Mouse (Mus musculus) gastrocnemius, postnatal 36 days (tissue): ENCODE data around the gene Tti1. TPM values are rescaled to one million over a fixed set of nuclear protein-coding genes. Genes with fewer than 3 reads are reported as not detected.

Experiments
- DNase-seq, 2 experiments: peaks; one replicate each; pipeline ENCODE4 v3.0.0; 2022
- intact Hi-C: fragments of 180-260 bp; cut with DNase I; formaldehyde crosslinking; loops from one replicate; pipeline ENCODE4 v1.15.1; 2025
- total RNA-seq, 2 experiments: library from RNA; stranded (reverse); gene quantifications; 2 replicates each; pipeline ENCODE4 v1.2.3; 2021

Gene Tti1
- total RNA-seq, 2 experiments from 2014 or later: 14.5 to 18.3 TPM

DNA sequence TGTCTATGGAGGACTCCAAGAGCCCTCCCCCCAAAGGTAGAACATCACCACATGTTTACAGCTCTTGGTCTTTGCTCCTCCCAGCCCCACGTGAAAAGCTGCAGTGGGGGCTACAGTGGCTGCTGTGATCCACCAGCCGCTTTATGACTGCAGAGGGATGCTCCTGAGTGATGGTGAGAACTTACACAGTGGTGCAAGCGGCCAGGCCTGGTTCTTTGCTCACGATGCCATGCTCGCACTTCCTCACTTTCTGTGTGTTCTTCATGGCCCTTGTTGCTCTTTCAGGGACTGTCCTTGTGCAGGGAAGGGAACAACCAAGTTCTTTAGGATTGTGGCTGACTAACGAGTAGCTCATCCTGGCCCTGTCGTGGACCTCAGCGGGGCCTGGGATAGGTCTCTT, 15.3 kb upstream of the Tti1 start:
- intact Hi-C loops: no loop called here
- DNase-seq: no peak

DNA sequence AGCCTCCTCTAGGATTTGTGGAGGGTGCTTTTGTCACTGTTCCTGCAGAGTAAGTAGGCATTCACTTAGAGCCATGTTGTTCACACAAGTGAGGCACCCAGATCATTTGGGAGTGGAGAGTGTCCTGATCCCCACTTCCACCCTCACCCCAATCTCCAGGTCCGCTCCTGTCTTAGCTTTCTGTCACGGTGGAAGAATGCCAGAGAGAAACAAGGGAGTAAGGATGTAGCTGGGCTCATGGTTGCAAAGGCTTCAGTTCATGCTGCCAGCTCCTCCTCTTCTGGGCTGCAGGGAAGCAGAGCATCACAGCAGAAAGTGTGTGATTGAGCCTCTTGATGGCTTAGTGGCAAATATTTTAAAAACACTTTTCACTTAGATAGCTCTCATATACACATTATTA, 12.2 kb upstream of the Tti1 start:
- intact Hi-C loops: no loop called here

DNA sequence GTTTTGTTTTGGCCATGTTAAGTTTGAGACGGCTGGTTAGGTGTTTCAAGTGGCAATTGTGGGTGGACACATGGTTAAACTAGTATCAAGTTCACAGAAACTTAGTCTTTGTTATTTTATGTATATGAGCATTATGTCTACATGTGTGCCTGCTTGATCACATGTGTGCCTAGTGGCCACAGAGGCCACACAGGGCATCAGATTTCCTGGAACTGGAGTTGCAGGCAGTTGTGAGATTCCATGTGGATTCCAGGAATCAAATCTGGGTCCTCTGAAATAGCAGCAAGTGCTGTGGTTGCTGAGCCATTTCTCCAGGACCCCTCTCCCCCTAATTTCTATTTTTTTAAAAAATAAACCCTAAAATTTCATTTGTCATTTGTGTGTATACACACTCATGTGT, 11.4 kb upstream of the Tti1 start:
- intact Hi-C loops: no loop called here
- DNase-seq: no peak

More for the DNA sequence above, 12.2 kb upstream of the Tti1 start:
- no peak for DNase-seq

DNA sequence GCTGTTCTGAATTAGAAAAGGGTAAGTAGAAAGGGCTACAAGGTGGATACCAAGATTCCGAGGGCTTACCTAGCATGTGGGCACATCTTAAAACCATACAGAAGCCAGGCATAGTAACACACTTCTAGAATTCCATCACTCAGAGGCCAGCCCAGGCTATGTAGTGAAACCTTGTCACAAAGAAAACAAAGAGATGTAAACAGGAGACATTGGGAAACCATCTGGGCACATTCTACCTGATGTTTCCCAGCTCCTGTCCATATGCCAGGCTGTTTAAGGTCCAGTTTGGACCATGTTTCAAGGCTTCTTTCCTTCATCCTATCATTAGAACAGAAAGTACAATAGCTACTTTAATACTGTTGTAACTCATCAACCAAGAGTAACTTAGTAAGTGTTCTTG, 9.3 kb upstream of the Tti1 start:
- DNase-seq: no peak
- intact Hi-C loops: no loop called here

DNA sequence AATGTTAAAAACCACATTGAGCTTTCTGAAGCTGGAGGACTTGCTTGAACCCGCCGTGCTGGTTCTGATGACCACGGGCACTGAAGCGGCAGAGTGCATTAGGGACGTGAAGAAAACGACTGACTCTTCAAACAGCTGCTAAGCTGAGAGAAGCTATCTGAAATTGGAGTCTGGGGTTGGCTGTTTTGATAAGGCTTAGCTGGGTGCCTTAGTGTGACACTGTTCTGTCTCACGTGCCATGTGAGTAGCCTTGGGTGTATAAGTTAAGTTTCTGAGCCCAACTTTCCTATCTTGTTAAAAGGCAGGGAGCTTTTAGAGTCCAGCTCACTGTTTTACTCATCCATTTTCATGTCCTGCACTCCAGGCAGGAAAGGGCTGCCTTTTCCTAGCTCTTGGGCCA, 8.7 kb upstream of the Tti1 start:
- intact Hi-C loops: no loop called here
- no peak for DNase-seq

DNA sequence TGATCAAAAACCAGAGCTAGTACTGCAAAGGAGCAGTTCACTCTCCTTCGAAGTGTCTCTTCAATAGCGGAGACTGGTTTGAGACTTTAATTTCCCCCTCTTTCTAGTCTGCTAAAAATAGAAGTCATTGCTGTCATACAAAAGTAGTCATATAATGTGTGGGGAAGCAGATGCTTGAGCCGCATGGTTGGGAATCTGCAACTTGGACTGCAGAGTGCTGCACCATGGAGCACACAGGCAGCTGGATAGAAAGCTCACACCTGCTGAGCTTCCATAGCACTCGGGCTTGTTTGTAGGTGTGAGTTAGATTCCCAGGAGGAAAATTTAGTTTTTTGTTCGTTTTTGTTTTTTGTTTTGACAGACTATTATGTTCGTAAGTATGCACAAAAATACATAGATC, 8.2 kb upstream of the Tti1 start:
- DNase-seq: no peak

DNA sequence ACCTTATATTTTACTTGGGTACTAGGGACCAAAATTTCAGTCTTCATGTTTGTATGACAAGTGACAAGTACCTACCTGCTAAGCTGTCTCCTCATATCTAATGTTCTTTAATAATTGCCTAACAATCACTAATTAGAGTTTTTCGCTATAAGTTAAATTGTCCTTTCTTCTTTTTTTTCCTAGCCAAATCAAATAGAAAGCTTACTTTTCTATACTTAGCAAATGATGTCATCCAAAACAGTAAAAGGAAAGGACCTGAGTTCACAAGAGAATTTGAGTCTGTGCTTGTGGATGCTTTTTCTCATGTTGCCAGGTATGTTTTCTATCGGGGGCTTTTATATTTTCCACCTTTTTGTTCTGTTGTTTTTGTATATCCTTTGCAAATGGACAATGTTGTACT, 7.6 kb upstream of the Tti1 start:
- intact Hi-C loops: no loop called here
- no peak for DNase-seq

More for the DNA sequence above, 8.2 kb upstream of the Tti1 start:
- intact Hi-C loops: no loop called here

DNA sequence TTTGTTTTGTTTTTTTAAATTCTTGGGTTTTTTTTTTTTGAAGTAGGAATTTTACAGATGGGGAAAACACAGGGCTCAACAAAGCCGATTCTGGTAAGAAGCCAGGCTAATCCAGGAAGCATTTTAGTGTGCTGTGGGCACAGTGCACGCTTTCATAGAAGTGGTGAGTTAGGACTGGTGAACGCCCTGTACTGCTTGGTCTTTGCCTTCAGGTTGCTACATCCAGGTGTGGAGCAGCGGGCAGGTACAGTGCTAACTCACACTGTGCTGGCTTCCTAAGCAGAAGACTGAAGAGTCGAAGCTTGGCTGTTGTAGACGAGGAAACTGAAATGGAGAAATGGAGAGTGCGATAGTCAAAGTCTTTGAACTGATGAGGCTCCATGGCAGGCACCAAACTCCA, 1.8 kb upstream of the Tti1 start:
- no peak for DNase-seq
- intact Hi-C loops: no loop called here

DNA sequence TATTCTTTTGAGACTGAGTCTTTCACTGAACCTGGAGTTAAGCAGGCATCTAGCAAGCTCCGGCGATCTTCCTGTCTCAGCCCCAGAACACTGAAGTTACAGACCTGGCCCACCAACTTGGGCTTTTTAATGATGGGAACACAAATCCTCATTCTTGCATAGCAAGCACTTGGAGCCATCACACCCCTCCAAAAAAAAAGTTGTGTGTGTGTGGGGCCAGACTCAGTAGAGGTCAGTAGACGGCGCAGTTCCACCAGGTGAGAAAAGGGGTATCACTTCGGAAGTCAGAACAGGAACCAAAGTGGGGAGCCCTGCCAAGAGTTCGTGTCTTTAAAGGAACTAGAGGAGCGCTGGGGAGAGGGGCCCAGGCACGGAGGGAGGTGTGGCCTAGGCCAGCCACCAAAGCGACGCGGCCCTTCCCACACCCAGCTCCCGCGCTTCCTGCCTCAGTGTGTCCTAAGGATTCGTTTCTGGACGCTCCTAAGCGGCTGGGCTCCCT, 329 bp downstream of the Tti1 start:
- no peak for DNase-seq
- intact Hi-C loops: no loop called here

DNA sequence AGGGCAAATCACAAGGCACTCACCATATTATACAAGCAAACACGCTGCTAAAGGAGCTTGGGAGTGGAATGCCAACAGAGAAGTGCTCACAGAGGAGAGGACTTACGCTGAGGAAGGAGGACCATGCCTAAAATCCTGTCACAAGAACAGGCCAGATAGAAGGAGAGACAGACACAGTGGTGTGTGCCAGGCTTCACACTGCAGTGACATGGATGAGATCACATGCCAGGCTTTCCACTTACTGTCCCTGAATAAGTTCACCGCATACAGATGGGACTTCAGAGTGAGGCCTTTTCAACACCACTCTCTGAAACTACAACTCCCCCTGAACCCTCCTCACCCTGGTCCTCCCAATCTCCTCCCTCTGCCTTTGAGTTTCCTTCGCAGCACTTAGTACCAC, 10.9 kb downstream of the Tti1 start:
- intact Hi-C loops: no loop called here
- no peak for DNase-seq

DNA sequence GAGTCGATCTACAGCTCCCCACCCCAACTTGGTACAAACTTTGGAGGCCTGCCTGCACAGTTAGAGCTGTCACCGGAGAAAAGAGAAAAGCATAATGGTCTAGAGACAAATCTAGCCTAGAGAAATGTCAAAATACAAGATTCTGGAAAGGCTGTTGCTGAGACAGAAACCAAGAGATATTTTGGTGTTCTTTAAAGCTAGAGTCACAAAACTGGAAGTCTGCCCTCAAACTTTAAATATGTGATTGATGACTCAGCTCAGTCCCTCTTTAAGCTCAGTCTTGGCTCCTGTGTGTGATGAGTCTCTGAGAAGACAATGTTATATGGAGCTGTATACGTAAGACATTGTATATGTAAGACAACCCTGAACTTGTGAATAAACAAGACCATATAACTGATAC, 15.6 kb downstream of the Tti1 start:
- DNase-seq: no peak
- intact Hi-C loops: no loop called here

DNA sequence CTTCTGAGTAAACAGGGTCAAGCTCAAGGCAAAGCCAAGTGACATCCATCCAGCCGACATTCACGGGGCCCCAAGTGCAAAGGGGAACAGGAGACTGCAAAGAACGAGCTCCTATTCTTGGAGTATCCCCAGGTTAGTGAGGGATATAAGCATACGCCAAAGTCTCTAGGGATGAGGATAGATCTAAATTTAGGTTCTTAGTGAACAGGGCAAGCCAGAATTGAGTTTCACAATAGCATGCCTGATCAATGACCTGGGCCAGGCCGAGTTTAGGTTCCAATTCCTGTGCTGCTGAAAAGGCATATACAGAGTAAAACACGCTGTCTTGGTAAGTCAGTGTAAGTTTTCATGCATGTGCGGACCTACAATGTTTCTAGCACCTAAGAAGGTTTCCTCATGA, 18.9 kb downstream of the Tti1 start:
- no peak for DNase-seq

DNA sequence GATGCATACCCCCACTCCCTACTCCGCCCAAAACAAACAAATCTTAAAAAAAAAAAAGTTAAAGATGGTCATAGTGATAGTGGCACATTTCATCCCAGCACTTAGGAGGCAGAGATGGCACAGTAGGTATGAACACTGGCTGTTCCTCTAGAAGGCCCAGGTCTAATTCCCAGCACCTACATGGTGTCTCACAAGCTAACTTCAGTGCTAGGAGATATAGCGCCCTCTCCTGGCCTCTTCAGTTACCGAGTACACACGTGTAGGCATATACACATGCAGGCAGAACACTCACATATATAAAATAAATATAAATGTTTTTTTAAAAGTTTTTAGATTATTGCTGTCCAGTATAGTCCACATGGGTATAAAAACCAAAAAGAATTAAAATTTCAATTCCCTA, 22.6 kb downstream of the Tti1 start:
- DNase-seq: no peak
- intact Hi-C loops: no loop called here

More for the DNA sequence above, 18.9 kb downstream of the Tti1 start:
- intact Hi-C loops: no loop called here

DNA sequence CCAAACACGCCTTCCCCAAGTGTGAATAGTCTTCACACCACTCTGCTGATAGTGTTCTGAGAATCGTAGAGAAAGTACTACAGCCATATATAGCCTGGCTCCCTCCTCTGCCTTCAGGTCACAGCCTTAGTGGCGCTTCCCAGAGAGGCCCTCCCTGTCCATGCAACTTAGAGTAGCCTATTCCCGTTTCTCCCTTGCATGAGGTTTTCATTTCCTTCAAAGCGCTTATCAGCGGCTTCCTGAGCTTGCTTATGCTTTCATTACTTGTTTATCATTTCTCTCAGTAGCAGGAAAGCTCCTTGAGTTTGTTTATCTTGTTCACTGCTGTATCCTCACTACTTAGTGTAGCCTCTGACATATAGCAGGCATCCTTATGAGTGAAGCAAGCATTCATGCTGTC, 23.6 kb downstream of the Tti1 start:
- no peak for DNase-seq
- intact Hi-C loops: no loop called here

DNA sequence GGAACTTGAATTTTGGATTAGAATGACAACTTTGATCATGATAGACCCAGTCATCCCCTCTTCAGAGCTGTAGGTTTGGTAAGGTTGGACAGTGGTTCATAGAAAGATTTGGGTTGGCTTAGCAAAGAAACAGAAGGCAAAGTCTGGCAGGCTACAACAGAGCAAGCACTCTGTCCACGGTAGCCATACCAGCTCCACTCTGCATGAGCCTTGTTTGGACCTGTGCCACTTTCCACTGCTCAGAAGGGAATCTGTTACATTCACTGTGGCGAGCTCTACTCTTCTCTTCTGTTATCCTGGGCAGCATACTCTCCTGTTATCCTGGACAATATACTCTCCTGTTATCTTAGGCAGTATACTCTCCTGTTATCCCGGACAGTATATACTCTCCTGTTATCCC, 29.4 kb downstream of the Tti1 start:
- intact Hi-C loops: no loop called here

DNA sequence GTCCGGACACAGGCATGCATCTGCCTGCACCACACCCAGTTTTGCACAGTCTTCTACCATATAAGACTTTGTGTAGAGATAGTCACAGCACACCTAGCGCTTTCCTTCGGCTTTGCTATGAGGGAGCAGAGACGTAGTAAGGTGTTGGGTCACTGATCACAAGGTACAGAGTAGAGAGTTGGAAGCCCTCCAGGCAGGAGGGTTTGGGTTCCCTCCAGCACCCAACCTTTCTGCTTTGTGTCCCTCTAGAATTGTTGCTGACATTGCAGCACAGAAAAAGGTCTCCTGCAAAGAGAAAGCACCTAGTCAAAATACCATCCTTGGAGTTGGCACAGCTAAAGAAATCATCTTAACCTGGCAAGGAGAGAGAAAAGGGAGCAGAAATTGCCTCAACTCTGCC, 35.7 kb downstream of the Tti1 start:
- no peak for DNase-seq
- intact Hi-C loops: loop anchor here (5.0 kb wide), 1 partner anchor 355 kb away; no protein-coding TSS in a partner anchor

More for the DNA sequence above, 29.4 kb downstream of the Tti1 start:
- no peak for DNase-seq

DNA sequence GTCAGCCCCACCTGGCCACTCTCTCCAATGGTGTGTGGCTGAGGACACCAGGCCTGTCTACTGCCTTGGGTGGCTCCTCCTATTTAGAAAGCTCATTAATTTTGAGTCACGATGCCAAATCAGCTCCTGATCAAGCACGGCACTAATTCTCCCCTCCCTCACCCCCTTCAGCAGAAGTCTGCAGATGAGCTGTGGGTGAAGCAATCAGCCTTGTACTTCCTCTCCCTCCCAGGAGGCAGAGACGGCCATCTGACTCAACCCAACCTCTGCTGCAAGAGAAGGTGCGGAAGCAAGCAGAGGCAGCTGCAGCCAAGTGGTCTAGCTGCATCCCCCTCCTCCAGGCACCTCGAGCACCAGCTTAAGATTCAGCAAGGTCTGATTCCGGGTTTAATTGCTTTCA, 37.2 kb downstream of the Tti1 start:
- no peak for DNase-seq
- intact Hi-C loops: loop anchor here (2.0 to 5.0 kb wide), 2 partner anchors 354 to 386 kb away; no protein-coding TSS in a partner anchor

DNA sequence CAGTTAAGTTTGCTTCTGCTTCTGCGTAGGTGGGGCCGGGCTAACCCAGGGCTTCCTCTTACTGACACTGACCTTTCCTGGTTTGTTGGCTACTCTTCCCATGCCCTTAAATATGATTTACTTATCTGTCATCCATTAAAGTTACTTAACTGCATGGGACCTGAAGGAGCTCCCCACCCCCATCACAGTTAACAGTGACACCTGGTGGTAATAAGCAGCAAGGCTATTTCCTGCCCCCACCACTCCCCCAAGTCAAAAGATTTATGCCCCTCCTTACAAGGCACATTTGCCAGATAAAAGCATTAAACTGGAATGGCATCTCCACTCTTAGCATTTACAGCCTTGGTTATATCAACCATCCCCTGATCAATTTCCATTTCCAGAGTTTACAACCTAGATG, 38.3 kb downstream of the Tti1 start:
- intact Hi-C loops: loop anchor here (2.0 to 5.0 kb wide), 2 partner anchors 353 to 385 kb away; no protein-coding TSS in a partner anchor
- no peak for DNase-seq

DNA sequence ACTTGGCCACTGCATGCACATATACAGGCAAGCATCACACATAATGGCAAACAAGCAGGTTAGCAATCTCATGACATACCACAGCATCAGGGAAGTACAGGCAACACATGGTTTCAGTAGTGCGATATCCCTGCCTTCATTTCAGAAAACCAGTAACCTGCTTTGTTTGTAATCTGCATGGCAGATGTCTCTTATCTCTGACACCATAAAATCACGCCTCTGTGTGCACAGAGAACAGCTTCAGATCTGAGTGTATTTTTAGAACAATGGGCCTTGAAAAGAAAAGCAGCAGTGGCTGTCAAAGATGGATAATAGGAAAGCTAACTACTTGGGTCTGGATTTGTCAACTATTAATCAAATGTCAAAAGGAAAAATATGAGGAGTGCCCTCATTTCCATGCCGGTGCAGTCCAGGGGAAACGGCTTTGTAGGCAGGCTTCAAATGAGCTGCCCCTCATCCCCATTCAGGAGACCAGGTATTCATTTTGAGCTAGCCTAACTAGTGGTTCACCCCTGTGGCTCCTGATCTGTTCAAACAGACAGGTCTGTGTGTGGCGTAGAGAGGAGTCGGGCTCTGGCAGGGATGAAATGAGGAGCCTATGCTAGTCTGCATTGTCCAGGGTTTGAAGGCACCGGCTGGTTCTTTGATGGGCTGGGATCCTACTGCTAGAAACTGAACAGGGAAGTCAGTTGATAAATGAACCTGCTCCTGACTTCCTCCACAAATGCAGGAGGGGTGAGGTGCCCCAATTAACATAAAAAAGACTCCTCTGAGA, 39.6 kb downstream of the Tti1 start:
- intact Hi-C loops: no loop called here
- no peak for DNase-seq

DNA sequence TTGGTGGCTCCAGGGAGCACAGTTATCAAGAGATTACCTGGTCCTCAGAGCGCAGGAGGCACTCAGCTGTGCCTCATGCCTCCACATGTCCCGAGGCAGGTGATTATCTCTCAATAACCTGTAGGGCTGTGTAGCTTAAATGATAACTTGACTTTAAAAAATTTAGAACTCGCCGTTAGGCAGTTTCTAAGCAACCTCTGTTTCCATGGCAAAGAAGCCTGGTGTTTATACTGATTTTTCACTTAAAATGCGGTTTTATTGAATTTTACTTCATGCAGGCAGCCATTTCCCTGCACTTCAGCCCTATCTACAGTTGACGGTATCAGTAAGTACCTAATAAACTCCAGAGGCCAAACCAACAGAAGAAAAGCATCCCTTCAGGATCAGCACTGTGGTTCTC, 42.0 kb downstream of the Tti1 start:
- DNase-seq: no peak
- intact Hi-C loops: no loop called here

DNA sequence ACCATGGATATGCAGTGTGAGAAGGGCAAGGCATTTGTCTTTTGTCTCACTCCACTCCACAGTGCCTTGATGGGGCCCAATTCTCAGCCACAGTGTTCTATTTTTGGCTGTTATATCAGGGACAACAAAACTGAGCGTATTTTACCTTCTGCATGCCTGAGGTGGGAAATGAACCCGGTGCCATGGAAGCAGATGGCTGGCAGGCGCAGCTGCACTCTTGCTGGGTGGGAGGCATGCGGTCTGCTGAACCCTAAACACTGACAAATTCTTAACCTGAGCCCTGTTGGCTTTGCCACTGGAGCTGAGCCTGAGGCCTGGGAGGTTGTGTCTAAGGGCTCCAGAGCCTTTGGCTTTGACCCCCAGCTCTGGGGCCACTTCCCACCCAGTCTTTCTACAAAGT, 42.6 kb downstream of the Tti1 start:
- no peak for DNase-seq
- intact Hi-C loops: no loop called here

DNA sequence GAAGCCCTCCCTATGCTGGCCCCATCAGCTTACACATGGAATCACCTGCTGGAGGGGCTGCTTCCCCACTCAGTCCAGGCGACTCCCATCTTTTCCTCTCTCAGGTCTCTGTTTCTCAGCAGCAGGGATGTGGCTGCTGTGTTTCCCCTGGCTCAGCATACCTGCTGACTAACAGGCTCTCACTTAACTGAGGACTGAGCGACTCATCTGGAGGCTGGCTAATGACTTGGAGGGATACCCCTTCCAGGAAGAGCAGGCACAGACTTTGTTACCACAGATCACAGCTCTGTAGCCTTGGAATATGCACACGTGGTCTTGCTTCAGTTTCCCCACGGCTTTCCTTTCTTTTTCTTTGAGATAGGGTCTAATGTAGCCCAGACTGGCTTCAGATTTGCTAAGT, 45.0 kb downstream of the Tti1 start:
- no peak for DNase-seq
- intact Hi-C loops: no loop called here

DNA sequence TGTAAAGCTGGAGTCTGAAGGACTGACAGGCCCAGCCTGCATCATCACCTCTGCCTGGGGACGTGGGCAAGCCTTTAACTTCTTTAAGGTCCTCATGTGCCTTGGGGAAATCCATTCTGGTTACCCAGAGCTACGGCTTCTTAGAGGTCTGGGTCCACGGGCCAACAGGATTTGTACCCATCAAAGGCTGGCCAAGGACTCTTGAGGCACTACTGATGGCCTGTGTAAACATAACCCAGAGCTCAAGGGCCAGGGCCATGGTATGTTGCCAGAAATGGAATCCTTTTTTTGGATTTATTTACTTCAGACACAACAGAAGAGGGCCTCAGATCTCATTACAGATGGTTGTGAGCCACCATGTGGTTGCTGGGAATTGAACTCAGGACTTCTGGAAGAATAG, 45.5 kb downstream of the Tti1 start:
- DNase-seq: no peak
- intact Hi-C loops: no loop called here
